Mouse (Mus musculus): ENCODE measurements around the gene Primpol. TPM values are rescaled to one million over a fixed set of nuclear protein-coding genes. Genes with fewer than 3 reads are reported as not detected.

Primpol gene
- 1 to 10 TPM; 3.0 to 3.6 TPM for total RNA-seq (2021)
- long read RNA-seq, experiment 1, partial matches to known transcripts: 0 of 1 reads
- long read RNA-seq, experiment 1, other reads (novel, unspliced or antisense): 0 of 1 reads
- long read RNA-seq, experiment 2, partial matches to known transcripts: 0 of 2 reads
- long read RNA-seq, experiment 2, other reads (novel, unspliced or antisense): 2 of 2 reads

DNA sequence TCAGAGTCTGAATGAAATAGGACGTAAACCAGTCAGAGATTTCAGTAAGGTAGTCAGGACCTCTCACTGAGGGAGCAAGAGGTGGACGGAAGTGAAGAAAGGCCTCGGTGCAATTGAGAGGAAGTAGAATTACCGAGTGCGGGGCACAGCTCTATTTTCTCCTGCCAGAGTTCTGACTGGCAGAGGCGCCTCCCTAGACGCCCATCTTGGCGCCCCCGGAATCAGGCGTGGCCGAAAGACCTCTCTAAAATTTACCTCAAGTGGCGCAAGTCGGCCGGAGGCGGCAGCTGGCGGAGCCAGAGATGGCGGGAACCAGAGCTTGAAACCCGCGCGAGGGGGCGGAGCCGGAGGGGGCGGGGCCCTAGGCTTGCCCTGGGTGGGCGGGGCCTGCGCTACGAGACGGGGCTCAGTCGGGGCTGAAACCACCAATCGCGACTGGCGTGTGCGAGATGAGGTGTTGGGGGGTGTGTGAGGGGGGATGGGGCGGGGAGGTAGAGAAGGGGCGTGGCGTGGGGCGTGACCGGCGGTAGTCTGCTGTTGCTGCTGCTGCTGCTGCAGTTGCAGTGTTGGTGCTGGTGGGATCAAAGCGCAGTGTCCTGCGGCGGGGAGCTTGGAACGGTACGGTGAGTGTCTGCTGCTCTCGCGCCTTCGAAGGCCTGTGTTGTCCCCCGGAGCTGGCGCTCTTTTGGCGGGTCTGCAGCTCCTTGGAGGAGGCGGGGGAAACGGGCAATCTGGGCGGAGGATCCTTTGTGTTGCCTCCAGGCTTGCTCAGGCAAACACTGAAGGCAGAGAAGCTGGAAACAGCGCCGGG lies at the start of gene Primpol, which contains the start of gene Casp3:
Gene Primpol, minus strand, starts transcription at position 334 of the 811 bp plus-strand sequence.
Gene Casp3, plus strand, starts transcription at position 413 of the 811 bp plus-strand sequence.
- intact Hi-C loops (cut with DNase I): no loop called here
- DNase-seq: peak; percentile 96 to 97

DNA sequence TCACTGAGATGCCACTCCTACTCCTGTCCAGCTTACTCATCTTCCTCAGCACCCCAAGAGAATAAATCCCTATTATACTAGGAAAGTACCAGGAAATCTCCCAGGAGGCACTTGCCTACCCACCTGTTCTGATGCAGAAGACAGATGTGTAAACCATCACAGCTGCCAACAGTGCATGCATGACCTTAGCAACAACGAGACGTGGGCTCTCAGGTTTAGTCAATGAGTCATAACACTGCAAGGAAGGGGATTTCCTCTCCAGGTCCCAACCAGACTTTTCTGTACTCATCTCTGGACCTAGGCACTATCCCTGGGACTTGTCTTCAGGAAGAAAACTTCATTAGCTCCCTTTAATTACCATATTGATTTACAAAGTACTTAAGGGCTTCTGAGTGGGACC lies 38.9 kb upstream of the Primpol start:
- no peak for DNase-seq
- intact Hi-C loops (cut with DNase I): no loop called here

DNA sequence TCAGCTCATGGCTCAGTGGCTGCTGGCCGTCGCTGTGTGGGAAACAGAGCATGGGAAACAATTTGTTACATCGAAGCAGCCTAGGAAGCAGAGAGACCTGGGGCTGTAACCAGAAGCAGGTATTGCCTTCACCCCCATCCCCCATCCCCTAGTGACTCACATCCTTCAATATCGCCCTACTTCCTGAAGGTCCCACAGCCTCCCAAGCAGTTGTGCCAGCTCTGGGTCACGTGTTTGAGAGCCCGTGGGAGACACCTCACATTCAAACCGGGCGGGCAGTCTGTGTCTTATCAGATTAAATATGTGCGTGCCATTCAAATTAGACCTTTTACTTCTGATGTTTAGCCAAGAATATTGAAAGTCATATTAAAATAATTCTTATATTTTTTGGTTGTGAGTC lies 34.9 kb upstream of the Primpol start:
- DNase-seq: peak in 1 of 2 experiments; percentile 11
- intact Hi-C loops (cut with DNase I): no loop called here

DNA sequence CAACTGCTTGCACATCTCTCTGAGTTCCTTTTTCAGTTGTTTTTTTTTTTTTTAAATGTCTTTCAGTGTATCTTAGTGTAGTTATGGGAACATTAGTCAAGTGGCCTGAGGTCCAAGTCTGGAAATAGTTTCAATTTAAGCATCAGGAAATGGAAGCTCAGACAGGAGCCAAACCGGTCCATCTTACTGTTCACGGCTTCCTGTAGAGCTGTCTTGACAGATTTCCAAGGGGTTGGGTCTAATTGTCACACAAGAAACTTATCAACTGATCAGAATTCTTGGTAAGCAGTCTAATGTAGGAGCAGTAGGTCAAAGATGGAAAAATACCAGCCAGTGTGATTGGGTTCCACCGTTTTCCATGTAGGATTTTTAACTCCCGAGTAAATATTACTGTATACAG lies 31.4 kb upstream of the Primpol start:
- intact Hi-C loops (cut with DNase I): no loop called here
- no peak for DNase-seq

- intact Hi-C loops (cut with DNase I): no loop called here
Observed at GRCm38 (mm10) chr8:46641272-46641671, 24.3 kb upstream of the Primpol start.

GRCm38 (mm10) chr8:46639852-46640251 lies 22.8 kb upstream of the Primpol start:
- intact Hi-C loops (cut with DNase I): no loop called here
- DNase-seq: no peak

More at GRCm38 (mm10) chr8:46641272-46641671, 24.3 kb upstream of the Primpol start:
- no peak for DNase-seq

- intact Hi-C loops (cut with DNase I): no loop called here
- DNase-seq: peak; percentile 38 to 56
Observed at GRCm38 (mm10) chr8:46639010-46639571, 22.1 kb upstream of the Primpol start.

GRCm38 (mm10) chr8:46630932-46631331 lies 13.9 kb upstream of the Primpol start:
- intact Hi-C loops (cut with DNase I): no loop called here
- DNase-seq: no peak

DNA sequence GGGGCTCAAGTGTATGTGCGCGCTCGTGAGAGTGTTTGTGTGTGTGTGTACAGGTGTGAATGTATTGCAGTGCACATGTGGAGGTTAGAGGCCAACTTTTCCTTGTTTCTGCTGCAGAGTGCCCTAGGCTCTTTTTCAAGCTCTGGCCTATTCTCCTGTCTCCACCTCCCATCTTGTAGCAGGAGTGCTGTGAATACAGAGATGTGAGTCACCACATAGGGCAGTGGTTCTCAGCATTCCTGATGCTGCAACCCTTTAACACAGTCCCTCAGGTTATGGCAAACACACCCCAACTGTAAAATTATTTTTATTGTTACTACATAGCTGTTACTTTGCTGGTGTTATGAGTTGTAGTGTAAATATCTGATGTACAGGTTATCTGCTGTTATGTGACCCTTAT lies 13.4 kb upstream of the Primpol start:
- DNase-seq: no peak
- intact Hi-C loops (cut with DNase I): no loop called here

DNA sequence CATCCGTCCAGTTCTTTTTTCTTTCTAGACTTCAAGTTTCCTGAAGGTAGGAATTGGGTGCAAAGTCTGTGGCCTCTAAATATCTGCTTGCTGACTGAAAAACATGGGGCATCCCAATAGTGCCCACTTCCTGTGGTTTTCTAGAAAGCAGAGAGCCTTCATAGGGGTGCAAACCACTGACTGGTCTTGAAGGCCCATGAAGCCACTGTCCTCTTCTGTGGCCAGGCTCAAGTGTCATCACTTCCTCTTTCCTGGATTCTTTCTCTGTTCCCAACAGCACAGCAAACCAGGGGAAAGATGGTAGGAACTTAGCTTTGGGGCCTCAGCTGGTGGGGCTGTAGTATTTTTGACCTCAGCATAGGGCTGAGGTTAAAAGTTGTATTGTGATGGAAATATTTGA lies 11.6 kb upstream of the Primpol start:
- intact Hi-C loops (cut with DNase I): no loop called here
- DNase-seq: no peak

DNA sequence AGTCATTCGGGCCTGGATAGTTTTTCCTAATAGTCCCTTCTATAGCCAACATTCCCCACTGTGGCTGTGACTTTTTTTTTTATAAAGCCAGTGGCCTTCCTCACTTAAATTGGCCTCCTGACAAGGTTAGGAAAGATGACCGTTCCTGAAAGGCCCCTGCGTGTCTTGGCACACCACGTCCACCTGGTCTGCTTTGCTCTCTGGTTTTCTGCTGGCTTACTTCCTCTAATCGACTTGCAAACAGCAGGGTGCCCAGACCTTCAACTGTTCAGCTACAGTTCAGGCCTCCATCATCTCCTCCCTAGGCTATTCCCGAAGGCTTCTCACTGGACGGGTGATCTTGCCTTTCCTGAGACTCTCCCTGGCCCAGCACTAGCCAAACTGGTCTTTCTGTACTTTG lies 10.9 kb upstream of the Primpol start:
- intact Hi-C loops (cut with DNase I): no loop called here
- DNase-seq: no peak

DNA sequence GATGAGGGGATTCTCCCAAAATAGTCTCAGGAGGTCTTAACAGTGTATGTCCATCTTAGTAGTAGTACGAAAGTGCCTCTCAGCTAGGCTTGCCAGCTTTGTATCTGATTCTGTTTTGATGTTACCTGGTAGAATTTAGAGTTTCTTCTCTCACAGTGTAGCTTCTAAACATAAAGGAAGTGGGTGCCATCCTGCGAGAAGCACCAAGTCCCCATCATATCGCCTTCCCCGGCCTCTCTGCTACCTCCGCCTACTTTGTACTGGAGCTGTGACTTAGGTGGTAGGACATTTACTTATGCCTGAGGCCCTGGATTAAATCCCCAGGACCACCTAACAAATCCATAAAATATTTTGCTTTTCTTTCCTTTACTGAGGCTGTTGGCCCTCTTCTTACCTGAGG lies 9.6 kb upstream of the Primpol start:
- intact Hi-C loops (cut with DNase I): no loop called here
- DNase-seq: no peak

GRCm38 (mm10) chr8:46625166-46625565 lies 8.2 kb upstream of the Primpol start:
- no peak for DNase-seq
- intact Hi-C loops (cut with DNase I): no loop called here

DNA sequence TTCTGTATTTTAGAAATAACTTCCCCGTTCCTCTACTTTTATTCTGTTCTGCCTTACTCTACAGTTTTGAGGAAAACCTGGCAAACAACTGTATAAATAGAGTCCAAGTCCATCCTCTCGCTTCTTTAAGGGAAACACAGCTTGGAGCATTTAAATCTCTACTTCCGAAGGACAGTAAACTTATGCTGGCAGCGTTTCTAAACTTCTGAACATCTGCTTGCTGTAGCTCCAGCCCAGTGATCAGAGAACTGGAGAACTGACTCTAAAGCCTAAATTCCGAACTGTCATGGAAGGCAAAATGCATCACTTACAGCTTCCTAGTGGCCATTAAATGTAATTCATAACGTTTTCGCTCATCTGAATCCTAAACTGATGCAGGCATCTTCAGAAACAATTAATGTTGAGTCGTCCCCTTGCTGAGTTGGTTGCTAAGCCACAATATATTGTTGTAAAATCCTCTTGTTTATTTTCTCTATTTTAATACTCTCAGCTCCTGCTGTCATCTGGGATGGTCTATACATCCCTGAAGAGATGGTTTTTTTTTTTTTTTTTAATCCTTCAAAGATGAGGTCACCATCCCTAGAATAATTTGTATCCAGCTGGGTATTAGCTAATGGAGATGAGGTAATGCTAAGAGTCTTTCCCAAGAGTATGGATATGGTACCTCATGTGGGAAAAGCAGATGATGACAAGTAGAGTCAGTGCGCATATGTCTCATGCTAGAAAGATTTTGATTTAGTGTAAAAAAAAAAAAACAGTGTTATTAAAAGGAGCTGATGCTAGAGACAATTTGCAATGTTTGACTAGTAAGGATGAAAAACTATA lies 5.6 kb upstream of the Primpol start:
- no peak for DNase-seq
- intact Hi-C loops (cut with DNase I): no loop called here

DNA sequence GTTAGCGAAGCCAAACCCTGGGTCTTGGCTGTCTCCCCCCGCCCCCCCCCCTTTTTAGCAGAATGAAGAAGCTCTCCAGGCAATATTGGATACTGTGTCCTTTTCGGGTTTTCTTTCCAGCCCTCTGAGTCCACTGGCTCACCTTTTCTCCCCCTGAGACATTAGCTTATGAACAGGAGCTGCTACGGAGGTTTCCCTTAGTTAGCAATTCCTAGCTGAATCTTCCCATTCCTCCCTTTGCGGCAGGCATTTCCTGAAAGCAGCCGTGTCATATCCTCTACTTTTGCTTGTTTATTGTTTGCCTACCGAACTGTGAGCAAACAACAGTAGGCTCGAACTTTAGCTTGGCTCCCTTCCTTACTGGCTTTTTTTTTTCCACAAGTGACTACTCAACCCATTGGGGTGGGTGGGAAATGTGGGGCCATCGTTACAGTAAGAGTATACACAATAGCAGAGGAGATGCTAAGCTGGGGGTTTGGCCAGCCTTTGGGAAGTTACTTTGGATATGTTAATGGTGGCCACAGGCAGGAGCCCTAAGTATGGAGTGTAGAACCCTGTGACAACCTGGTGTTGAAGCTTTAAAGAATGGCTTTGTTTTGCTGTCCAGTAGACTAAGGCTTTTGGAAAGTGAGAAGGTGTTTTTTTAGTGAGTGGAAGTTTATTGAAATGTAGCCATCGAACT lies 1.8 kb upstream of the Primpol start:
- no peak for DNase-seq
- intact Hi-C loops (cut with DNase I): no loop called here

DNA sequence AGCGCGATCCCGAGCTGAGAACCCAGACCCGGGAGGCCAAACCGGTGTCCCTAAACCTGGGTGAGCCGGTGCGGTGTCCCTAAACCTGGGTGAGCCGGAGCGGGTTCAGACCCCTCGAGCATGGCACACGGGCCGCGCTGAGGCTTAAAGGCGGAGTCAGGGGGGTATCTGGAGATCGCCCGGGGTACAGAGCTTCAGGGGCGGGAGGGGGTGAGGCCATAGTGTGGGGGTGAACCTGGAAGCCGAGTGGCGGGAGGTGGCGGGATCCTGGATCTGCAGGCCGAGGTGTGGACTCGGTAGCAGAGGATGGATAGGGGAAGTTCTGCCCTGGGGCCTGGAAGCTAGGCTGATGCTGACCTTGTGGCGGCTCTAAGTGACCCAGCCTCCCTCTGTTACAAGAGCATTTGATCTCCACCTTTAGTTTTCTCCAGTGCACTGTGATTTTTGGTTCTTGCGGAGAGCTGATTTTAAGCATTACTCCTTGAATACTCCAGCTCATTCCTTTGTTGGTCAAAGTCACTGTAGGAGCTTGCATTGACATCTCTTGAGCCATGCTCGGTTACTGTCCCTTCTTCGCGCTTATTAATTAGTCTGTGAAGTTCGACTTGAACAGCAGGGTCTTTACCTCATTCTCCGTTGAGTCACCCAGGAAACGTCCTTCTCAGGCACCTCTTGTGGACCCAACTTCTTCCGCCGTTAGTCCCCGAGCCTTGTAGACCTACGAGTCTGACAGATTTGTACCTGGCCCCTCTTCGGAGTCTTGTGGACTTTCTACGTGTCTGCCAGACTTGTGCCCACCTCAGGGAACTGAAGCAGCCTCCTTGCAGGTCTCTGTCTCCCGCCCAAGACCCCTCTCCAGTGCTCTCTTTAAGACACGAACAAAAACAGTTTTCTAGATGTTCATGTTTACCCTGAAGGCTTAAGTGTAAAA lies 943 bp upstream of the Primpol start:
- intact Hi-C loops (cut with DNase I): no loop called here
- no peak for DNase-seq

- DNase-seq: no peak
- intact Hi-C loops (cut with DNase I): no loop called here
Observed at GRCm38 (mm10) chr8:46615936-46616335, 1.1 kb downstream of the Primpol start.

DNA sequence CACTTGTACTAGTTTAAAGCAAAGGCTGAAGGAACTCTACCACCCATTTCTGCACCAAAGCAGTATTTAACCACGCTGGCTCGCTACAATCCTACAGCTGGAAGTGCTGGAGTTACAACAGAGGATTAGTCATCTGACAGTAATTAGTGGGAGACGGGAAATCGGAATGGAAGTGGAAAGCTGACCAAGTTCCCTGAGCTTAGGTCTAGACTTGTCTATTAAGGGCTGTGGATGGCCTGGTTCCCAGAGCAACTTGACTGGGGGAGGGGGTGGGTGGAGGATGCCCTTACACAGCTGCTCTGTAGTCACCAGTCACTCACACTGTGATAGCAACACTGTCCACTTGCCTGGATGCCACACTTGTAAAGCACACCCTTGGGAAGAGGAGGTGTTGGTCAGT lies 3.6 kb downstream of the Primpol start:
- intact Hi-C loops (cut with DNase I): no loop called here
- peak; percentile 21 to 43 for DNase-seq

GRCm38 (mm10) chr8:46612913-46613312 lies 4.1 kb downstream of the Primpol start:
- DNase-seq: peak in 1 of 2 experiments; percentile 33
- intact Hi-C loops (cut with DNase I): no loop called here

All from heart, postnatal 14 days (tissue).